Mouse (Mus musculus) effector memory CD4-positive, alpha-beta T cell, adult 5 months (primary cell): ENCODE data around the gene Fahd1. TPM values are rescaled to one million over a fixed set of nuclear protein-coding genes. Genes with fewer than 3 reads are reported as not detected.

Source experiments
- polyA plus RNA-seq: library from polyadenylated mRNA; unstranded; fragments of 100-300 nt; shearing (Covaris generic); gene quantifications from one replicate; pipeline ENCODE4 v1.2.1, GENCODE M21; 2017

Fahd1 gene
- polyA plus RNA-seq, result 0.34 TPM

GRCm38 (mm10) chr17:24850065-24850772 lies at the start of gene Fahd1:
Fahd1 (minus strand) TSS chr17:24850364.

GRCm38 (mm10) chr17:24896241-24896992 lies 46.3 kb upstream of the Fahd1 start, which contains the start of gene Nme3:
Nme3 (plus strand) TSS chr17:24896500.

DNA sequence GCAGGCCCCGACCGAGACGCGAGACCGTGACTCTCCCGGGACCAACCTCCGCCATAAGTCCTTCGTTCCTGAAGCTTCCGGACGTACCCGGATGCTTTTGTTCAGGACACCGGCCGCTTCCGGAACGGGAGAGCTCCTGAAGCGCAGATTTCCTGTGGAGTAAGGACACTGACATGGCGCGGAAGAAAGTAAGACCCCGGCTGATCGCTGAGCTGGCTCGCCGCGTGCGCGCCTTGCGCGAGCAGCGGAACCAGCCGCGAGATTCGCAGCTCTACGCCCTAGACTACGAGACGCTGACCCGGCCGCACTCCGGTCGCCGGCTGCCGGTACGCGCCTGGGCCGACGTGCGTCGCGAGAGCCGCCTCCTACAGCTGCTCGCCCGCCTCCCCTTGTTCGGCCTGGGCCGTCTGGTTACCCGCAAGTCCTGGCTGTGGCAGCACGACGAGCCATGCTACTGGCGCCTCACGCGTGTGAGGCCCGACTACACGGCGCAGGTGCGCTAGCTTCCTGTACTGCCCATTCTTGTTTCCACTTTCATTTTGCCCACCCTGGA lies 44.9 kb upstream of the Fahd1 start, which contains the start of the genes Eme2 and Mrps34:
Eme2 (minus strand) TSS at position 93 of the 553 bp plus-strand sequence.
Mrps34 (plus strand) TSS at position 122 of the 553 bp plus-strand sequence.

DNA sequence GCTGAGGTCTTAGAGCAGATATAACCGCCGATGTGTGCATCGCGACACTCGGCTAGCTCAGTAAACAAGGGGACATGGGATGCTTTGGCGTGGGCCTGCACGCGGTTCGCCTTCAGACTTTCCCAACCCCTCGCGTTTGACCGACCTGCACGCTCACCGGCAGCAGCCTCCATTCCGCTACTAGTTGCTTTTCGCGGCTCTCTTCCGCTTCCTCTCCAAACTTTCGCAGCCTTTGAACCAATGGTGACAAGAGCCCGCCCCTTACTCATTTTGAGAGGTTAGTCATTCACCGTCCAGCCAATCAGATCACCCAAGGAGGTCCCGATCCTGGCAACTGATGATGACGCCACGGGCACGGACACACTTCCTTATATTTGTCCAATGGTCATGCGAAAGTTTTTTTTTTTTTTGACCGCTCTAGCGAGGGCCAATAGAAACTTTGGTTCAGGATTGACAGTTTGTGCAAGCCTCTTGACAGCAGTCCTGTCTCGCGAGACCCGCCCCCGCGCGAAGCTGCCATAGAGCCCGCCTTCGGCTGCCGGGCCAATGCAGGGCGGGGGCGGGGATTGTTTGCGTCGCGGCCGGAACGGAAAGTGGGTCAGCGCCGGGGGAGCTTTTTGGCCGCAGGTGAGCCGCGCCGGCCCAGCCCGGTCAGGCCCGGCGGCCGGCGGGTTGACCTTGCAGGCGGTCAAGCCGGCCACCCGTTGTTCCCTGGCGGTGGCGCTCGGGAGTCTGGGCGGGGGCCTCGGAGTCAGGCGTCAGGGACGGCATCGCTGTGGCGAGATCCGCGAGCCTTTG lies 36.2 kb upstream of the Fahd1 start, which contains the start of the genes Nubp2 and Spsb3:
Nubp2 (minus strand) TSS at position 216 of the 798 bp plus-strand sequence.
Spsb3 (plus strand) TSS at position 510 of the 798 bp plus-strand sequence.

GRCm38 (mm10) chr17:24865776-24866175 lies 15.6 kb upstream of the Fahd1 start, which contains the start of gene Igfals:
Igfals (plus strand) TSS chr17:24865997.

DNA sequence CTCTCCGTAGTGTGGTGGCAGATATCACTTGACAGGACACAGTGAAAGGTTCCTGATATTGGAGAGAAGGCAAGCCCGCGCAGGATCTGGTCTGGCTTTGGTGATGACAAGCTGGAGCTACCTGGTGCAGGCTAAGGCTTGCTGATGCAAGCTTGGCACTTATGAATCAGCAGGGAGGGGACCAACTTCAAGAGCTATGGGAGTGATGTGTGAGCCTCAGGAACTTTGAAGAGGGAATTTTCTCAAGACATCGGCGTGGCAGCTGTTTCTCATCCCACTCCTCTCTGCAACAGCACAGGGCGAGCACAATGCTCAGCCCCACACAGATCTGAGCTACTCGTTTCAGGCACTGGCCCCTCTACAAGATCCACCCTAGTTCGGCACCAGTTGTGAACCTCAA lies 10.3 kb downstream of the Fahd1 start, which contains the start of gene Hagh:
Hagh (plus strand) TSS at position 302 of the 400 bp plus-strand sequence.

GRCm38 (mm10) chr17:24803952-24804951 lies 45.9 kb downstream of the Fahd1 start, which contains the start of gene Meiob:
Meiob (plus strand) TSS chr17:24804289.

Other genes with a start within 250 kb of the Fahd1 start
- 34.7 TPM for gene Tsc2, start 217.7 kb downstream of the Fahd1 start, polyA plus RNA-seq
- 2.6 TPM for gene Nthl1, start 217.7 kb downstream of the Fahd1 start, polyA plus RNA-seq
- 0.34 TPM for gene Slc9a3r2, start 200.0 kb downstream of the Fahd1 start, polyA plus RNA-seq
- gene Npw, start 191.9 kb downstream of the Fahd1 start, polyA plus RNA-seq, result not detected
- 20.9 TPM for gene Zfp598, start 180.7 kb downstream of the Fahd1 start, polyA plus RNA-seq
- 0.34 TPM for gene Syngr3, start 160.4 kb downstream of the Fahd1 start, polyA plus RNA-seq
- gene Gfer, start 154.2 kb downstream of the Fahd1 start, polyA plus RNA-seq, result 30.1 TPM
- gene Noxo1, start 154.1 kb downstream of the Fahd1 start, polyA plus RNA-seq, result 1.4 TPM
- 40.1 TPM for gene Tbl3, start 142.7 kb downstream of the Fahd1 start, polyA plus RNA-seq
- not detected for gene Rnf151, start 132.3 kb downstream of the Fahd1 start, polyA plus RNA-seq
- gene Rps2, start 132.2 kb downstream of the Fahd1 start, polyA plus RNA-seq, result 937 TPM
- gene Ndufb10, start 125.9 kb downstream of the Fahd1 start, polyA plus RNA-seq, result 131 TPM
- gene Rpl3l, start 122.5 kb downstream of the Fahd1 start, polyA plus RNA-seq, result not detected
- gene Msrb1, start 113.7 kb downstream of the Fahd1 start, polyA plus RNA-seq, result 8.5 TPM
- gene Hs3st6, start 97.4 kb downstream of the Fahd1 start, polyA plus RNA-seq, result not detected
- not detected for gene Meiob, start 46.1 kb downstream of the Fahd1 start, polyA plus RNA-seq
- 37.5 TPM for gene Hagh, start 10.2 kb downstream of the Fahd1 start, polyA plus RNA-seq
- gene Igfals, start 15.6 kb upstream of the Fahd1 start, polyA plus RNA-seq, result not detected
- gene Nubp2, start 36.0 kb upstream of the Fahd1 start, polyA plus RNA-seq, result 57.2 TPM
- 61.2 TPM for gene Spsb3, start 36.3 kb upstream of the Fahd1 start, polyA plus RNA-seq
- gene Eme2, start 44.7 kb upstream of the Fahd1 start, polyA plus RNA-seq, result 35.7 TPM
- 43.8 TPM for gene Mrps34, start 44.8 kb upstream of the Fahd1 start, polyA plus RNA-seq
- gene Nme3, start 46.1 kb upstream of the Fahd1 start, polyA plus RNA-seq, result 27.5 TPM
- 56.1 TPM for gene Mapk8ip3, start 86.6 kb upstream of the Fahd1 start, polyA plus RNA-seq
- 20.1 TPM for gene Jpt2, start 110.3 kb upstream of the Fahd1 start, polyA plus RNA-seq
- gene Cramp1l, start 165.4 kb upstream of the Fahd1 start, polyA plus RNA-seq, result 8.5 TPM
- gene Ift140, start 165.7 kb upstream of the Fahd1 start, polyA plus RNA-seq, result 14.7 TPM
- gene Tmem204, start 233.2 kb upstream of the Fahd1 start, polyA plus RNA-seq, result 0.42 TPM